Mouse (Mus musculus): ENCODE measurements around the gene Nelfb. TPM values are rescaled to one million over a fixed set of nuclear protein-coding genes. Genes with fewer than 3 reads are reported as not detected.
A peak's percentile ranks its signal among the peaks of the same experiment; 100 is the strongest.

The Nelfb gene
- polyA plus RNA-seq, 1 experiment from 2014 or later, result 22.3 TPM

DNA sequence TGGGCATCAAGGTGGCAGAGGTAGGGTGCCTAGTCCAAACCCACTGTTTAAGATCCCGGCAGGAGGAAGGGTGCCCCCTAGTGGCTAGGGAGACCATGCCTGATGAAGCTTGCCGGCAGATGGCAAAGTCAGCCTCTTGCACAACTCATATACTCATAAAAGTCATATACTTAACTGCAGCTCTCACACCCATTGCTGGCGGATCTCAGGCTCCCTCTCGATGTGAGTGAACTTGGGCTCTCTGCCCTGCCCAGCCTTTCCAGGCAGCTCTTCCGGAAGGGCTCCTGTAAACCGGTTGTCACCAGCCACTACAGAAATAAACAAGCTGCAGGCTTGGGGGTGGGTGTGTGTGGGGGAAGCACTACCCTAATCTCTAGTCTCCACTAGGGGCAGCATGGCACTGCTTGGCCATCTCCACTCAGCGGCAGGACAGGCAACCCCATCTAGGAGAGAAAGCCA, 17.2 kb upstream of the Nelfb start:
- TF ChIP-seq CTCF (IDR thresholded peaks at IDR 0.05; ENCODE audit: low read depth), result peak; percentile 86
- TF ChIP-seq EP300 (IDR thresholded peaks at IDR 0.05; ENCODE audit: low read depth), result peak; percentile 75
- Histone ChIP-seq H3K9me3 (ENCODE audit: low read length) (no peaks in the 10 kb centered on the region), H3K9ac (replicated peaks) (peak overlapping the region; percentile 52; the same call in 1 of the 2 replicates), H3K27me3 (ENCODE audit: insufficient read depth, low read length) (no peaks in the 10 kb centered on the region), H3K4me2 (ENCODE audit: low read depth, low read length) (peak overlapping the region; percentile 62), H3K4me1 (ENCODE audit: insufficient read depth) (peaks cover 15% of the 10 kb centered on the region), H3K27ac (ENCODE audit: low read depth) (peak overlapping the region; percentile 74), H3K36me3 (replicated peaks; ENCODE audit: insufficient read depth, low read length) (peaks cover 2% of the 10 kb centered on the region), H3K4me3 (ENCODE audit: low read depth, low read length) (peak overlapping the region; percentile 44)
- DNase-seq (peak; percentile 89), ATAC-seq (peak; percentile 18)
- WGBS (ENCODE audit: insufficient replicate concordance), result 0% methylated on average over 7 of the region's 7 CpGs

DNA sequence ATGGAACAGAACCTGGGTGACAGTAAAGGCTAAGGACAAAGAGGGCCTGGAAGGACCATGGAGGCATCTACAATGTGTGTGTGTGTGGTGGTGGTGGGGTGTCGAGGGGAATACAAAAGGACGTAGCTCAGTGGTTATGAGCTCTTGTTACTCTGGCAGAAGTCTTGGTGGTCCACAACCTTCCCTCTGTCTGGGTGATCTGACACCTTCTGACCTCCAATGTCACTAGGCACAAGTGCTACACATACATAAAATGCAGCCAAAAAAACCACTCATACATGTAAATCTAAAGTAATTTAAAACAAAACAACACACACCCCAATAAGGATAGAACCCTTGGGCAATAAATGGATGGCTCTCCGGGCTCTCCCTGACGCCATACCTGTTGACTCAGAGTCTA, 16.1 kb upstream of the Nelfb start:
- Histone ChIP-seq H3K4me3 (ENCODE audit: low read depth, low read length) (no peak overlapping the region), H3K9ac (replicated peaks) (no peak overlapping the region), H3K9me3 (ENCODE audit: low read length) (no peaks in the 10 kb centered on the region), H3K36me3 (replicated peaks; ENCODE audit: insufficient read depth, low read length) (peaks cover 6% of the 10 kb centered on the region), H3K27ac (ENCODE audit: low read depth) (no peak overlapping the region), H3K4me2 (ENCODE audit: low read depth, low read length) (no peak overlapping the region), H3K4me1 (ENCODE audit: insufficient read depth) (peaks cover 19% of the 10 kb centered on the region), H3K27me3 (ENCODE audit: insufficient read depth, low read length) (no peaks in the 10 kb centered on the region)
- DNase-seq (no peak), ATAC-seq (no peak)
- WGBS (ENCODE audit: insufficient replicate concordance), result 85% methylated on average over 4 of the region's 4 CpGs
- TF ChIP-seq CTCF (IDR thresholded peaks at IDR 0.05; ENCODE audit: low read depth) (no peak), EP300 (IDR thresholded peaks at IDR 0.05; ENCODE audit: low read depth) (no peak)

DNA sequence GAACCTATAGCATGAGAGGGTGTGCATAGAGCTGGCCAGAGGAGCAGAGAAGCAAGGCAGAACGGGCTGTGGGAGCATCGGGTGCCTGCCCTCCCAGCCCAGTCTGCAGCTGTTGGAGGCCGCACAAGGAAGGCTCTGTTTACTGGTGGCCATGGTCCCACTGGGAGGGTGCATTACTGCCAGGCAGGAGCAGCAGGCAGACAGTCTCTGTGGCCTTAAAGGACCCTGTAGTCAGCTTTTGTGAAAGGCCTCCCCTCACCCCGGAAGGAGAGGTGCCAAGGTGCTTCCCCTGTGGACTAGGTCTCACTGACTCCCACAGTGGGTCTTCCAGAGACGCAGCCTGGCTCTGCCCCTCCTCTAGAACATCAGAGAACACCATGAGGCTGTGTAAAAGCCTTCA, 15.6 kb upstream of the Nelfb start:
- Histone ChIP-seq H3K9me3 (ENCODE audit: low read length) (no peaks in the 10 kb centered on the region), H3K27me3 (ENCODE audit: insufficient read depth, low read length) (no peaks in the 10 kb centered on the region), H3K4me2 (ENCODE audit: low read depth, low read length) (no peak overlapping the region), H3K4me3 (ENCODE audit: low read depth, low read length) (no peak overlapping the region), H3K36me3 (replicated peaks; ENCODE audit: insufficient read depth, low read length) (peaks cover 7% of the 10 kb centered on the region), H3K27ac (ENCODE audit: low read depth) (no peak overlapping the region), H3K9ac (replicated peaks) (no peak overlapping the region), H3K4me1 (ENCODE audit: insufficient read depth) (peaks cover 19% of the 10 kb centered on the region)
- ATAC-seq (no peak), DNase-seq (no peak)
- 79% methylated on average over 5 of the region's 5 CpGs for WGBS (ENCODE audit: insufficient replicate concordance)
- TF ChIP-seq EP300 (IDR thresholded peaks at IDR 0.05; ENCODE audit: low read depth) (no peak), CTCF (IDR thresholded peaks at IDR 0.05; ENCODE audit: low read depth) (no peak)

DNA sequence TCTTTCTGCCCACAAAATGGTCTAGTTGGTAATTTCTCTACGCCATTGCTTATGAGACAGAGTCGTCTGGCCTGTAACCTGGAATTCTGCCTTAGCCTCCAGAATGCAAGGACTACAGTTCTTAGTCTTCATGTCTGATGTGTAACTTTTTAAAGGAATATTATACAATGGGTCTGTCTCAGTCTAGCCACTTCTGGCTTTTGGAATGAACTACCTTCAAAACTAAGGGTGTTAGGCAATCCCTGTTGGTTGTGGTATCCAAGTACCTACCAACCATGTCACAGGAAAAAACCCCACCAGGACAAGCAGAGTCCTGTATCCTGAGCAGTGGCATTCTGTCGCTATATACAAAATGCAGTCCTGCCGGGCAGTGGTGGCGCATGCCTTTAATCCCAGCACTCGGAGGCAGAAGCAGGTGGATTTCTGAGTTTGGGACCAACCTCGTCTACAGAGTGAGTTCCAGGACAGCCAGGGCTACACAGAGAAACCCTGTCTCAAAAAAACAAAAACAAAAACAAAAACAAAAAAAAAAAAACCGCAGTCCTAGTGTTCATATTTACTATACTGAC, 14.6 kb upstream of the Nelfb start:
- peak overlapping the region; percentile 90 for H3K27ac ChIP-seq (ENCODE audit: low read depth)
- H3K27me3 ChIP-seq (ENCODE audit: insufficient read depth, low read length), result no peaks in the 10 kb centered on the region
- H3K4me3 ChIP-seq (ENCODE audit: low read depth, low read length), result peak overlapping the region; percentile 59
- no peak for DNase-seq
- H3K36me3 ChIP-seq (replicated peaks; ENCODE audit: insufficient read depth, low read length), result peaks cover 13% of the 10 kb centered on the region
- no peaks in the 10 kb centered on the region for H3K9me3 ChIP-seq (ENCODE audit: low read length)
- WGBS (ENCODE audit: insufficient replicate concordance), result 82% methylated on average over 8 of the region's 8 CpGs
- peak overlapping the region; percentile 73 for H3K4me2 ChIP-seq (ENCODE audit: low read depth, low read length)
- peaks cover 21% of the 10 kb centered on the region for H3K4me1 ChIP-seq (ENCODE audit: insufficient read depth)
- TF ChIP-seq EP300 (IDR thresholded peaks at IDR 0.05; ENCODE audit: low read depth), result no peak
- no peak for TF ChIP-seq CTCF (IDR thresholded peaks at IDR 0.05; ENCODE audit: low read depth)
- no peak for ATAC-seq
- peak overlapping the region; percentile 76 for H3K9ac ChIP-seq (replicated peaks)

DNA sequence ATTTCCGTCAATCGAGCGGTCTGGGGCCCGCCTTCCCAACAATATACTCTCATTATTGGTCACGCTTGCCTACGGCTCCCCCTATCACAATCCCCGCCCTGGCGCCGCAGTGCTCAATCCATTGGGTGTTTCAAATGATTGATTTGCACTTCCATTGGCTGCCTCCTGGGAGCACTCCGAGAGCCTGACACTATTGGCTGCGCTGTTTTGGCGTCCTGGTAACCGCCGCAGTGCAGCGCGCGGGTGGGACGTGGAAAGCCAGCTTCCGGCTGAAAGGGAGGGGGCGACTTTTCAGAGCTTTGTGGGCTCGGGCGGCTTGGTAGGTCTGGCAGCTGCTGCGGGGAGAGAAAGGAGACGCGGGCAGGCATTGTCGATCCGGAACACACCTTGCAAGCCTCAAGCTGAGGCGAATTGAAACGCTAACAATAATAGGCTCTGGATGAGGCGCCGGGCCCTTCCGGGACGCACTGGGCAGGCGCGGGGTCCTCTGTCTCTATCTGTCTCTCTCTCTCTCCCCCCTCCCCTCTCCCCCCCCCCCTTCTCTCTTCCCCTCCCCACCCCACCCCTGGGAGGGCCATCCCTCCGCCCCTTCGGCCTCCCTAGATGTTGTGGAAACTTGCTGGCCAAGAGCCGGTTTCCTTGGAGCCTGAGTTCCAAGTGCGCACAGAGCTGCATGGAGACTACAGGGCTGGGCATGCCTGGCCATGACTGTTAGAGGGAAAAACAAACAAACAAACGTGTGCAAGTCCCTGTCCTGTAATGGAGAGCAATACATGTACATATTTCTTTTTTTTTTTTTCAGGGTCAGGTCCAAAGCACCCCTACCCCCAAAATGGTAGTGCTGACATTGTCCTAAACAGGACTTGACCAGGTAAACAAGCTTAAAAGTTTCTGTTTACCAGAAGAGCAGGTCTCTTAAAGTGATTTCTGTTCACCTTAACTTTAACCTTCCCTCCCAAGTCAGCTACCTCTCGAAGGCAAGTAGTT, 13.8 kb upstream of the Nelfb start:
- Histone ChIP-seq H3K4me2 (ENCODE audit: low read depth, low read length) (peak overlapping the region; percentile 73), H3K4me3 (ENCODE audit: low read depth, low read length) (peak overlapping the region; percentile 69), H3K9me3 (ENCODE audit: low read length) (no peaks in the 10 kb centered on the region), H3K27ac (ENCODE audit: low read depth) (peak overlapping the region; percentile 90), H3K27me3 (ENCODE audit: insufficient read depth, low read length) (no peaks in the 10 kb centered on the region), H3K9ac (replicated peaks) (peak overlapping the region; percentile 76), H3K4me1 (ENCODE audit: insufficient read depth) (peaks cover 21% of the 10 kb centered on the region), H3K36me3 (replicated peaks; ENCODE audit: insufficient read depth, low read length) (peaks cover 13% of the 10 kb centered on the region)
- ATAC-seq, result peak; percentile 89
- peak; percentile 96 for DNase-seq
- 2% methylated on average over 41 of the region's 41 CpGs for WGBS (ENCODE audit: insufficient replicate concordance)
- TF ChIP-seq EP300 (IDR thresholded peaks at IDR 0.05; ENCODE audit: low read depth), result peak; percentile 79; the same call in 1 of the 2 replicates
- peak; percentile 19; the same call in 1 of the 2 replicates for TF ChIP-seq CTCF (IDR thresholded peaks at IDR 0.05; ENCODE audit: low read depth)

DNA sequence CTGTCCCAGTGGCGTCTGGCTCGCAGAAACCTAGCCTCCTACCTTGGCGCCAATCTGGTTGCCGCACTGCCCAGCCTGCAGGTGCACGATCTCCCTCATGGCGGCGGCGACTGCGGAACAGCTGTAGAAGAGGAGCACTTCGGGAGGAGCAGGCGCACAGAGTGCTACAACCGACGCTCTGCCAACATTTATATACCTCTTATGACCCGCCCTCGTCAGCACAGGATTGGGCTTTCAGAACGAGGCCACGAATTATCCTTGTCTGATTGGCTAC, 13.1 kb upstream of the Nelfb start, which contains the start of gene Tubb4b:
Gene Tubb4b (minus strand): TSS at position 211 of the 274 bp plus-strand sequence.
- Histone ChIP-seq H3K4me3 (ENCODE audit: low read depth, low read length) (peak within 1 kb of the TSS; percentile 69), H3K36me3 (replicated peaks; ENCODE audit: insufficient read depth, low read length) (peaks cover 13% of the 10 kb centered on the region), H3K4me1 (ENCODE audit: insufficient read depth) (peaks cover 21% of the 10 kb centered on the region), H3K27me3 (ENCODE audit: insufficient read depth, low read length) (no peaks in the 10 kb centered on the region), H3K9ac (replicated peaks) (peak within 1 kb of the TSS; percentile 84), H3K4me2 (ENCODE audit: low read depth, low read length) (peak within 1 kb of the TSS; percentile 74), H3K9me3 (ENCODE audit: low read length) (no peaks in the 10 kb centered on the region), H3K27ac (ENCODE audit: low read depth) (peak within 1 kb of the TSS; percentile 99)
- DNase-seq, result no peak
- 0% methylated on average over 17 of the region's 17 CpGs for WGBS (ENCODE audit: insufficient replicate concordance)
- no peak for ATAC-seq
- TF ChIP-seq EP300 (IDR thresholded peaks at IDR 0.05; ENCODE audit: low read depth), result no peak
- peak; percentile 37 for TF ChIP-seq CTCF (IDR thresholded peaks at IDR 0.05; ENCODE audit: low read depth)
